Mouse (Mus musculus) 3134 (cell line): Measurements from ENCODE around the gene Nup214.

Experiments
- DNase-seq: peaks from one replicate; pipeline ENCODE4 v3.0.0-alpha.2; 2011; ENCODE audit warnings: low spot score; ENCODE audit not compliant: insufficient read length; ENCODE audit errors: extremely low read depth

Gene Nup214

DNA sequence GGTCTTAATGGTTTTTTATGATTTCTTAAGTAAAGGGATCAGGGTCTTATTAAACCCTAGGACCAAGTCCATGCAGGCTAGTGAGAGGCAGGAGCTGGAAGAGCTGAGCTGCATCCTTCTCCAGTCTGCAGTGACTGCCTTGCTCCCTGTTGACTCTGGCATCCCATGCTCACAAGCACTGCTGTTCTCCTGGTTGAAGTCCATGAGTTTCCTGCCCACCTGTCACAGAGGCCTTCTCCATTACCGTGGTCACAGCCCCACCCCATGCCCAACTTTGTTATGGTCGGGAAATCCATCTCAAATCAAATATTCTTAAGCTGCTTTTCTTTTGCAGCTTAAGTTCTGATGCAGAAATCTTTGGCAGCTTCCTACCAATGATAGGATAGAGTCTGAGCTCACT lies 66.9 kb downstream of the Nup214 start:
- DNase-seq, result no peak

DNA sequence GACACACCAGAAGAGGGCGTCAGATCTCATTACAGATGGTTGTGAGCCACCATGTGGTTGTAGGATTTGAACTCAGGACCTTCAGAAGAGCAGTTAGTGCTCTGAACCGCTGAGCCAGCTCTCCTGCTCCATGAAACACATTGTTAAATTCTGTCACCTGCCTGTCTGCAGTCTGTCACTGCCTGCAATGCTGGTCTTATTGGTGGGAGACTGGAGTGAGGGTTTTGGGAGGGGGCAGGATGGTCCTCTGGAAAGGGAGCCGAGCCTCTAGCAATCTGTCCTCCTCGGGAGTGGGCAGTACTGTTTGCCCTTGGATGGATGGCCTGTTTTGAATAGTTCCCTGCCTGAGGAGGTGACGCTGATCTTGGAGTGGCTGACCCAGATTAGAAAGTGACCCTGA lies 69.6 kb downstream of the Nup214 start:
- DNase-seq, result no peak

DNA sequence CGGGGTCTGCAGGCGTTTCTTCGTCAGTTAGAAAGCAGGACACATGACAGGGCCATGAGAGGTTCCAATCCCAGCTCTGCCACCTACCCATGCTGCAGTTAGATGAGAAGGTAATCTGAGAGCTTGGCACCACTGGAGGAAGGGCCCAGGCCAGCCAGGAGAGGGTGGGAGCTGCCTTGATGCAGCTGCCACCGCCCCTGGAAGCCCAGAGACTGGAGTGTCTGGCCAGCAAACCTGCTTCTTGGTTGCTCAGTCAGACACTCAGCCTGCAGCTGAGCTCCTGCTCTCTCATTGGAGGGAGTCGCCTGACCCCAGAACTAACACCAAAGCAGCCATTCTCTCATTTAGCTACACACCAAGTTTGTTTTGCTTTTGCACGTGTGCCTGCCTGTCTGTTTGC lies 71.1 kb downstream of the Nup214 start:
- no peak for DNase-seq

DNA sequence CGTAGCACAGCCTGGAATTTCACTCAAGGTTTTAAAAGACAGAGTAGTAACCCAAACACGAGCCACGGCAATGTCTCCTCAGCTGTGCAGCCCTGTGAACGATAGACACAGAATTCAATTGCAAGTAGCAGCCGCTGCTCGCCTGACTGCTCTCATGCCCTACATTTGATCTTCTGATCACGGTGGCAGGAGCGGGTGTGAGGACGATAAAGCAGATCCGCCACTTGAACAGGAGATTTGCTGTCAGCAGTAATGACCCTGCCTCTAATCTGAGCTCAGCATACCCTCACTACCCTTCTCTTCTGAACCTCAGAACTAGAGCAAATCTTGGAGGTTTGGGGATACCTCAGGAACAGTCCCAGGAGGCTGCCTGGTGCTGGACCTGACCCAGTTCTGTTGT lies 71.8 kb downstream of the Nup214 start:
- DNase-seq, result no peak

DNA sequence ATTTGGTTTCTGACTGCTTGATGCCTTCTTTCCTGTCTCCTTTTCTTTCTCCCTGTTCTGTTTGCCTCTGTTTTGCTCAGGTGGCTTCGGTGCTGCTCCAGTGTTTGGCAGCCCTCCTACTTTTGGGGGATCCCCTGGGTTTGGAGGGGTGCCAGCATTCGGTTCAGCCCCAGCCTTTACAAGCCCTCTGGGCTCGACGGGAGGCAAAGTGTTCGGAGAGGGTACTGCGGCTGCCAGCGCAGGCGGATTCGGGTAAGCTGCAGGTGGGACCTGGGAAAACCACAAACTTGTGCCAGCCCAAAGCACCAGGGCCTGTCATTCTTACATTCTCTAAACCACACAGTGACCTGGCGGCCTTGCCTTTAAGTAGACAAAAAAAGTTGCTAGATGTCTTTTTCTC lies 73.1 kb downstream of the Nup214 start:
- DNase-seq, result no peak

DNA sequence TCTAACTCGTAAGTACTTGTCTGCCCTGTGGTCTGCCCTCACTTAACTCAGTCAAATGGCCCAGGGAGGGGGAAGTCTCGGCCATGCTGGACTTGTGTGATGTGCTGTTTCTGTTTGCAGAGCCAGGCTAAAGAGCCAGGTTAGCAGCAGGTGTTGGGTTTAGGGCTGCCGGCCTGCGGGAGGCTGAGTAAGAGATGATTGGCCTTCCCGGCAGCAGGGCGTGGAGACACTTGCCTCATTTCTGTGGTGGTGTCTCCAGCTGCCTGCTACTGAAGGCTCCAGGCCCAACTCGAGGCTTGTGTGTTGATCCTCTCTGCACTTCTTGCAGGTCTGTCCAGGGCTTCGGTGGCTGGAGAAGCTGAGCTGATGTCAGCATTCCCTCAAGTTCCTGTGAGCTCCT lies 77.6 kb downstream of the Nup214 start:
- DNase-seq, result no peak

DNA sequence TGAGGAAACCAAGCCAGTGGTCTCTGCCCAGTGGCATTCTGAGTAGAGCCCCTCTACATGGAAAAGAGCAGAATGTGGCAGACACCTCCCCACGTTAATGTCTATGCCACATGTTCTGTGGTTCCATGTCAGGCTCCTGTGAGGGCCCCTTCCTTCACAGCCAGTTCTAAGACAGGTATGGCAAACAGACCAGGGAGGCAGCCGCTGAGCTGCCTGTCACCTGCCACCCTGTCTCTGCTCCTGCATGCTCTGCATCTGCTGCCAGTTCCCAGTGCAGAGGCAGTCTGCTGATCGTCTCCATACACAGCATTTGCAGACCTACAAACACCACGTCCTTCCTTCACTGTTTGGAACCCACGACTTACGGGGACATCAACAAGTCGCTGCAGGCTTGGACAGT lies 78.2 kb downstream of the Nup214 start:
- no peak for DNase-seq

DNA sequence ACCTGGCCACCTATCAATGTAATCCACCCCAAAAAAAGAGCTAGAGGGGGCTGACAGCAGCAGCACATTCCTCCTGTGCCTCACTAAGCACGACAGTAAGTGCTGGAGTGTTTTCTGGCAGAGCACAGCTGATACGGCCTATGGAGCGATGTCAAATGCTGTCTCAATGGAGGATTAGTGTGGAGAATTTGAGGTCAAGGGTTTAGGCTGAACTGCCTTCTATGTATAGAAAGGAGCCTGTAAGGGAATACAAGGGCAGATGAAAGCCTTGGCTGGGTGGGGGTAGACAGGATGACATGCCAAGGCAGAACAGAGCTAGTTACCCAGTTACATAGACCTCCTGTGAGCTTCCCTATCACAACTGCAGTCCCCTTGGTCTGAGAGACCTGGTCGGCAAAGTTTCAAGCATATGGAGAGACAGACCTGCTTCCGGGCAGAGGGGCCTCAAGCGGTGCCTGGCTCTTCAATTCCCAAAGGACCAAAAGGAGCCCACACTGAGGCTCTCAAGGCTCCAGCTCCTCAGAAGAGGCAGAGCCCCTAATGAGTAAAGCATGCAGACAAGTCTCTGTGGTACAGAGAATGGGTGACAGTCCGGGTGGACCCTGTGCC lies 81.2 kb downstream of the Nup214 start:
- DNase-seq, result no peak

DNA sequence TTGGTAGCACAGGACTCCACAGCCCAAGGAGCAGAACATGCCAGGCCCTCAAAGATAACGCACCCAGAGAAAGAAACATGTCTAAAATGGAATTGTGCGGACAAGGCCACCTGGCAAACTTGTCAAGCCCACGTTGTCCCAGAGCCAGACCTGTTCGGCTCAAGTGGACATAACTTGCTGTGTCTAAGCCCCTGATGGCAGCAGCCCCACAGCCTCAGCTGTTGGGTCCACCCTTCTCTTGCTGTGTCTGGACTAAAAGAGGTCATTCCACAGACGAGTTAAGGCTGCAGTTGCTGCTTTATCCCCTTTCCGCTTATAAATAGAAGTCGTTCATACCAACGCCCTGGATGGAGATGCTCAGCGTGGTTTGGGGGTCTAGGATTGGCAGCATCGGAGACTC lies 82.3 kb downstream of the Nup214 start:
- no peak for DNase-seq

DNA sequence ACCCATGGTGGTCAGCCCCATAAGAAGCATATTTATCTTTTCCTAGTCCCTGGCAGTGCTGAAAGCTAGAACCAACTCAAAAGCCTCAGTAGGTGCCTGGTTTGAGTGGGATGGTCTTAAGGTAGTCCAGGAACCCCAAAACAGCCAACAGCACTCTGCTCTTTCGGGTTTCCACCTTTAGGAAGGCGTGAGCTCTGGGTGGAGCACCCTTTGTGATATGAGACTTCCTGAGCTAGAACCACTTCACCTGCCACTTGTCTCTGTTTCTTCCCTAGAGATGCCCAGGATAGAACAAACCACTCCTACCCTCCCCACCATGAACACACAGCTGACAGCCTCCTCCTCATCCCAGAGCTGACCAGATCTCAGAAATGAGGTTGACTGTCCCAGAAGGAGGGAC lies 83.1 kb downstream of the Nup214 start:
- no peak for DNase-seq

DNA sequence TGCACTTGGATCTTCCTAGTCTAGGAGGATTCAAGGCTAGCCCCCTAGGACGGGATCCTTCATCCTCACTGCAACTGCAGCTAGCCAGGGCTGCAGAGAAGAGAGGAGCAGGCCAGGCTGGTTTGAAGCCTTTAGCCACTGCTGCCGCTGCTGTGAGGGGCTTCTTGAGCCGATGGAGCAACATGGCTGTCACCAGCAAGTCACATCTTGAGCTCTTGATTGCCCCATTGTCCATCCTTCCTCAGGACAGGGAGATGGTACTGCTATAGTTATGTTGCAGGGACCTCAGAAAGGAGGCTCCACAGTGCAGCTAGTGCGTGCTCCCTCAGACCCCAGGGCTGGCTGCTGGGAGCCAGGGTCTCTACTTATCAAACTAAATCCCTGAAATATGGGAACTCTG lies 83.6 kb downstream of the Nup214 start:
- no peak for DNase-seq

DNA sequence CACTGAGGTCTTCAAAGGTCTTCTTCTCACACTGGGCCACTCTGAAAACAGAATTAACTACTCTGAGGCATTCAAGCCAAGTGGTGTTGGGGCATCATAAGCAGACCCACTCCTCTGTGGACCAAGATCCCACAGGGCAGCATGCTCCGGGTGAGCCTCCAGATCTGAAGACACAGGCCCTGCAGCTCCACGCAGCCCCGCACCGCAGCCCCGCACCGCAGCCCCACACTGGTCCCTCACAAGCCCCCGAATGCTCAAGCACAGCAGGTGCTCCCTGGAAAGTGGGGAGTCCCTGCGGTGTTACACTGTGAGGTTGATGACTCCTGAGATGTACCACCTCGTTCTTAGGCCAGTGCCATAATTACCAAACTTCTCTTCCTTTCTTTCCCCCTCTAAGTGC lies 84.0 kb downstream of the Nup214 start:
- DNase-seq, result no peak

DNA sequence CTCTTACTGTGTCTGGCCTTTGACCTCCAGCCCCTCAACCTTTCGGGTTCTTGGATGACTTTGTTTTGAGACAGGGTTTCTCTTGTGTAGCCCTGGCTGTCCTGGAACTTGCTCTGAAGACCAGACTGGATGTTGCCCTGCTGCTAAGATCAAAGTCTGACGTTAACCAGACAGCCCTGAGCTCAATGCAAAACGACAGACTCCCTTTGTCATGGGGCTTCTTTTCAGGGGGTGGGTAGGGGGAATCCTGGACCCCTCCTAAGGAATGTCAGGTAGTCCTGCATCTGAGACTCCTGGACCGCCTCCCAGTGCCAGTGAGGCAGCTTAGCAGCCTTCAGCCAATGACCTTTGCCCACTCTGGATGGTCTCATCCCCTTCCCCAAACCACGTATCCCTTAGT lies 84.5 kb downstream of the Nup214 start:
- no peak for DNase-seq

DNA sequence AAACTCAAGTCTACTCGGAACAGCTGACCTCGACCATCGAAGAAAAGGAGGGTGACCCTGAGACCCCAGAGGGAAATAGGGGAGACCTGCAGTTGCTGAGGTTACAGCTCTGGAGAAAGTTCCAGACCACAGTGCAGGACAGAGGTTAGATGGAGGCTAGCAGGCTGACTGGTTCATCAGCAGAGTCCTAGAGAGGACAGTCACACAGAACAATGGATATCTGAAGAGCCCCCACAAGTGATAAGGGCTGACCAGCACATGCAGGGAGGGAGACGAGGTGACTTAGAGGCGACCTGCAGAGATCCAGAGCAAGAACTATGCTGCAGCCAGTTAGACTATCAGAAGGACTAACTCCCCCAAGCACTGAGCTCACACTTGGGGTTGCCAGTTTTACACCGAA lies 85.4 kb downstream of the Nup214 start:
- no peak for DNase-seq

DNA sequence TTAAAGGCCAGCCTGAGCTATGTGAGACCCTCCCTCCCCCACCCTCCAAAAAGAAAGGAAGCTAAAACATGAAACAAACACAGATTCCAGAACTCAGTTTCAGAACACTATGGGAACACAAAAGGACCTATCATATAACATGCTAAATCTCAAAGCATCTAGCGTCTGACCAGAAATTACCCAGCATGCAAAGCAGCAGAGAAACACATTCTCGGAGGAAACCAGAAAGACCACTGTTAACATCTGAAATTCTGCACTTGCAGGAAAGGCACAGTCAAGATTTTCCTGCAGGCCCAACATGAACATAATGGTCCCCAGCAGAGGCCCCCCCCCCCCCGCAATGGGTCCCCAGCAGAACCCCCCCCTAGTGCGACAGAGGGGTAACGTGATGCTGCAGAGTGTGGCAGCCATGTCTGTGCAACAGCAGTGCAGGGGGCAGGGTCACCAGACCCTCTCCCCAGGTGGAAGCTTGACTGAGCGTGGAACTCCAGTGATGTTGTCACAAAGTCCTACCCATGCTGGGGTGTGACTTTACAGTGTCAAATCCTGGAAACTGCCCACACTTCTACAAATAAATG lies 86.1 kb downstream of the Nup214 start:
- no peak for DNase-seq

DNA sequence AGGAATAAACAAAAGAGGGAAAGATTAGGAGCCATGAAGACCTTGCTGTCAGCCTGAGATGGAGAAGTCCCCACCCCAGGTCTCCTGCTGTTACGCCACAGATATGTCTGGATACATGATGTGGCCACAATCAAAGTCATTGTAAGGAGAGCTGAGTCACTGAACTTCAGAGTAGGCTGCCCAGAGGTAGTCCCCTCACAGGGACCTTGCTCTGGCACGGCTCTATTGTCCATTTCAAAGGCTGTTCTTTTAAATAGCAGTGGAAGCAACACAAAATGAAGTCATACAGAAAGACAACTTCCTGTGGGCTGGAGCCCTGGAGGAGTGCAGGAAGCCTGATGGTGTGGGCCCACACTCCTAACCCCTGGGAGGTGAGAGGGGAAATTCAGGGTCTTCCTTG lies 87.0 kb downstream of the Nup214 start:
- DNase-seq, result no peak

DNA sequence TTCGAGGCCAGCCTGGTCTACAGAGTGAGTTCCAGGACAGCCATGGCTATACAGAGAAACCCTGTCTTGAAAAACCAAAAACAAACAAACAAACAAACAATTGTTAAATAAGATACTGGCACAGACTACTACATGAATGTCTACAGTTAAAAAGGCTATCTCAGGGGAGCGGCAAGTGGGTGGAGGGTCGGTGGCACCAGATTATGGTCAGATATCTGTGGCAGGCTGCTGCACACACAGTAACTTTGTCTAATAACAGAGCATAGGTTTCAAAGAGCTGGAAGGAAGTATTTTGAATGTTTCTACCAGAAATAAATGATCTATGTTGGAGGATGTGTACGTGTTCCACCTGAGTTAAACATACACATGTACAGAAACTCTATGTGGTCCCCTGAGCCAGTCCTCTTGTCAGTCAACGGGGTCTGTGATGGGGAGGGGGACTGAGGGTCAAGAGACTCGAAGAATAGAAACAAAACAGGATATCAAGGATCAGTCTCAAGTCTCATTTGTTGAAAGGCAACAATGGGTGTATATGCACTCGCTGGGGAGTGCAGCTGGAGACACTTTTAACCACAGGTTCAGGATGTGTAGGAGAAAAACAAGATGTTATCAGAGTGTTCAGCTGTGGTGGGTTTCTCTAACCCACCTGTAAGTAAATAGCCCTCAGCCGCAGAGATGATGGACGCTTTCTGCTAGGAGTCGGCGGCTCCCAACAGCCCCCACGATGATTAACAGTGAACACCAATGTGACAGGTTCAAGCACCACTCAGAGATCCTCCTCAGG lies 87.7 kb downstream of the Nup214 start:
- no peak for DNase-seq

DNA sequence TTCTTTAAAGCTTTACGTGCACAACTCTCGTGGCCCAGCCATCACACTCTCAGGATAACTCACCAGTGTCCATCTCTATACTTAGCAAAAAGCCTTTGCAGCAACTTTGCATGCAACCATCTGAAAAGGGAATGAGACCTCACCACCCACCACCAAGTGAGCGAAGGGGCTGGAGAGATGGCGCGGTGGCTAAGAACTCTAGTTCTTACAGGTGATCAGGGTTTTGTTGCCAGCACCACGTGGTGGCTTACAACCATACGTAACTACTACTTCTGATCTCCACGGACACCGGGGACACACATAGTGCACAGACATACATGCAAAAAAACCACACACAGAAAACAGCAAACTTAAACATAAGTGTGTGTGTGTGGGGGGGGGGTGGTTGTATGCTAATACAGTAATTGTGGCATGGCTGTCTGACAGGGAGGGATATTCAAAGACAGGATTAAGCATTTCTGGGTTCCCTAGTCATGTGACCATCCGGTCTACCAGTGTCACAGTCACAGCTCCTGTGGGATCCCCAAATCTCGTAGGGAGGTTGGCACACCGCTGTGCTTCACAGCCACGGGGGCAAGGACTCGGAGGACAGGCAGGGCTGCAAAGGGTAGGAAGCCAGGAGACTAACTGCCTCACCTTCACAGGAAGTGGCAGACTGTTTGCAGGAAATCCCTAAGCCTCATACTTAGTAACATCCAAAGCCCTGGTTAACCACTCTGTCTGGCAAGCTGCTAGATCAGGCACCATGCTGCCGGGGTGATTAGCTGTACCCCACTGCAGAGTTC lies 88.6 kb downstream of the Nup214 start:
- no peak for DNase-seq

DNA sequence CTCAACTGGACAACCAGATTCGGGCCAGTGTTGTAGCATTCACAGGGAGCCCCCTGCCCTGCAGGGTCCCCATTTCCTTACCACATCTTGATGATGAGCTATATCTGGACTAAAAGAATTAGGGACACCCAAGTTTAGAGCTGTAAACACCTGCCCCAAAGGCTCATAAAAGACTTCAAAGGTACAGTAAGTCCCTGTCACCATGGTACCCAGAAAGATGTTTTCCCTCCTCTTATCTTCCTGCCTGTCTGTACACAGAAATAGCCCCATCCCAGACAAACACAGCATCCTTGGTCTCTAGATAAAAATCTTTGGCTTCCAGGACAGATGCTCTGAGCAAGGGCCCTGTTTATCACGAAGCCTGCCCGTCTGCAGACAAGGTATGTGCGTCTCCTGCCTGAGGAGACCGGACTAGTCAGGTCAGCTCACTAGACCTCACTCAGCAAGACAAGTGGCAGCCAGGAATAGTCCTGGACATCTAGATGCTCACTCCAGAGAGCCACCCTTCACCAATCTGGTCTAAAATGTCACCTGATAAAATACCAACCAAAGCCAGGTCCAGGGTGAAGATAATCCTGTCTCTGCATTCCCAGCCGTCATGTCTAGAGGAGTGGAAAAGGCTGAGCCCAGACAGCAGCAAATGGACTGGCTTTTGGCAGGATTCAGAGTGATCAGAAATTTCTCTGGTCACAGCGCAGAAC lies 89.4 kb downstream of the Nup214 start:
- DNase-seq, result no peak

DNA sequence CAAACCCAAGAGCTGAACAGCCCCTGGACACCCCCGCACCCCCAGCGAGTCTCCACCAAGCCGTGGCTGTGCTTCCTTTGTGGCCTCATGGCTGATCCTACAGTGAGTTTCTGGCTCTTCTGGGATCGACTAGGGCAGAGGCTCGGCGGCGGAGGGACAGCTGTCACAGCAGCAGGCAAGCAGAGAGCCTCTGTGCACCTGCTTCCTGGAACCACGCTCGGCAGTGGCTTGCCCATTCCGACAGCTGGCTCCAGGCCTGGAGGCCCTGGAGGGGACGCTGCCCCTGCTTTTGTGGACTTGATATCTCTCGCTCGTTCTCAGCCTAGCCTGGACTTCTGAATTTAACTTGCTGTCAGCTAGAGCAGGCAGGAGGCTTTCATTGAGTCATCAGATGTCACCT lies 90.7 kb downstream of the Nup214 start:
- DNase-seq, result no peak

DNA sequence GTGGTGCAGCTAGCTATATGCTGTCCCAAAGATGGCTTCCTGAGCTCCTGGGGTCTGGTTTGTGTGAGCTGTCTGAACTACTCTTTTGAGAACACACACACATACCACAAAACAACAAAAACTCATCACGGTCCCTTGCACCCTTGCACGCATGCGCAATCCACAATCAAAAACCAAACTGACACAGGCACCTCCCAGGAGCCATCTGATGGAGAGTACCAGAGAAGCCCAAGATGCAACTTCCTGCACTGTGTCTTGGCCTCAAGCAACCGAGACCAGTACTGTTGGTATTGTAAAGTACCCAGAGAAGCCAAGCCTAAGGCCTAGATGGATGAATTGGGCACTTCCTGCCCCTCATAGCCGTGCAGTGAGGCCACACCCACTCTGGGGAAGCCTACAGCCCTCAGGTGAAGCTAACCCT lies 91.1 kb downstream of the Nup214 start:
- no peak for DNase-seq
